Mouse (Mus musculus) myocyte (in vitro differentiated cells): Measurements from ENCODE around the gene Mitf. TPM values are rescaled to one million over a fixed set of nuclear protein-coding genes. Genes with fewer than 3 reads are reported as not detected.

Source experiments
- H3K27me3 ChIP-seq: one replicate; pipeline ENCODE4 v1.6.1; 2011; ENCODE audit not compliant: control insufficient read depth, insufficient read depth, insufficient read length
- H3K36me3 ChIP-seq: one replicate; pipeline ENCODE4 v1.6.1; 2011; ENCODE audit not compliant: control insufficient read depth, insufficient read depth
- H3K4me2 ChIP-seq: one replicate; pipeline ENCODE4 v1.6.1; 2011; ENCODE audit warnings: low read depth, control low read depth
- H3K4me3 ChIP-seq: one replicate; pipeline ENCODE4 v1.5.1; 2011; ENCODE audit warnings: mild to moderate bottlenecking, control low read depth, moderate library complexity
- H3K79me2 ChIP-seq: one replicate; pipeline ENCODE4 v1.6.1; 2011; ENCODE audit not compliant: control insufficient read depth, insufficient read depth
- H3ac ChIP-seq: one replicate; pipeline ENCODE4 v1.6.1; 2011; ENCODE audit not compliant: control insufficient read depth, insufficient read length
- CEBPB ChIP-seq: IDR thresholded peaks from 2 replicates; pipeline ENCODE4 v1.6.1; 2011; ENCODE audit warnings: mild to moderate bottlenecking, moderate library complexity; ENCODE audit not compliant: poor library complexity, insufficient read depth, severe bottlenecking
- E2F4 ChIP-seq: IDR thresholded peaks from one replicate; pipeline ENCODE4 v1.6.1; 2011; ENCODE audit warnings: mild to moderate bottlenecking, control low read depth, moderate library complexity; ENCODE audit not compliant: insufficient read depth
- MAX ChIP-seq: IDR thresholded peaks from one replicate; pipeline ENCODE4 v1.6.1; 2011; ENCODE audit warnings: low read depth, mild to moderate bottlenecking, control low read depth
- MYOD1 ChIP-seq, 3 experiments: IDR thresholded peaks; one replicate each; pipeline ENCODE4 v1.6.1; 2011; ENCODE audit warnings: control low read depth in 2 of 3, low read depth in 2 of 3, mild to moderate bottlenecking in 2 of 3, moderate library complexity in 1 of 3; ENCODE audit not compliant: insufficient read length in 2 of 3, control insufficient read depth in 1 of 3
- MYOG ChIP-seq, 3 experiments: IDR thresholded peaks; one replicate each; pipeline ENCODE4 v1.6.1; 2011; ENCODE audit warnings: control low read depth in 2 of 3, low read depth in 2 of 3, mild to moderate bottlenecking in 2 of 3; ENCODE audit not compliant: insufficient read length in 2 of 3, control insufficient read depth in 1 of 3, insufficient read depth in 1 of 3
- POLR2A ChIP-seq: IDR thresholded peaks from one replicate; pipeline ENCODE4 v1.6.1; 2011; ENCODE audit warnings: low read depth, mild to moderate bottlenecking, control low read depth, moderate library complexity; ENCODE audit not compliant: insufficient read length
- POLR2AphosphoS2 ChIP-seq: IDR thresholded peaks from one replicate; pipeline ENCODE4 v1.6.1; 2011; ENCODE audit warnings: low read depth, control low read depth; ENCODE audit not compliant: insufficient read length
- REST ChIP-seq: IDR thresholded peaks from one replicate; pipeline ENCODE4 v1.6.1; 2011; ENCODE audit warnings: mild to moderate bottlenecking, control low read depth, moderate library complexity; ENCODE audit not compliant: insufficient read depth, insufficient read length
- SRF ChIP-seq: IDR thresholded peaks from one replicate; pipeline ENCODE4 v1.6.1; 2011; ENCODE audit warnings: low read depth; ENCODE audit not compliant: control insufficient read depth, insufficient read length
- TCF12 ChIP-seq: IDR thresholded peaks from one replicate; pipeline ENCODE4 v1.6.1; 2011; ENCODE audit warnings: mild to moderate bottlenecking, control low read depth; ENCODE audit not compliant: poor library complexity, insufficient read depth, severe bottlenecking
- TCF3 ChIP-seq: IDR thresholded peaks from one replicate; pipeline ENCODE4 v1.6.1; 2011; ENCODE audit warnings: low read depth, control low read depth; ENCODE audit not compliant: insufficient read length
- USF1 ChIP-seq: IDR thresholded peaks from one replicate; pipeline ENCODE4 v1.6.1; 2011; ENCODE audit warnings: low read depth, mild to moderate bottlenecking, control low read depth, moderate library complexity
- polyA plus RNA-seq: library from polyadenylated mRNA; unstranded; fragments of >200 nt; fragmentation: generic; extraction: Trizol; gene quantifications from one replicate; pipeline ENCODE4 v1.2.1, GENCODE M21; 2012; ENCODE audit warnings: missing spikeins

Mitf gene
- polyA plus RNA-seq, 1 experiment, result 2.4 TPM

DNA sequence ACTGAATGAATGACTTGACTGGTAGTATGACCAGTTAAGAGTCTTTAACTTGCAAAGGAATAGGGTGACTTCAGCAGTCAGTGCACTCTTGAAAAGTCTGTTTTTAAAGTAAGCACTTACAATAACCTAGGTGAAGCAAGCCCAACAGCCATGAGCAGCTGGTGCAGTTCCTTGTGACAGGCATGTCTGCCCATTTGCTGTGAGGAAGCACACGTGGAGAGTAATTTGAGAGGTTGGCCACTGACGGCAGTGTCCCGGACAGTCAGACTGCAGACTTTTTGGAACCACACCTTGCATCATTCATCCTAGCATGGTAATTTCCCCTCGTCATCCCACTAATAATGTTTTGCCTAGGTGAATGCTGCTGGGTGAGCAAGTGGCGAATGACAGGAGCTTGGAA, 12.1 kb downstream of the Mitf start:
- TF ChIP-seq MYOD1 (IDR thresholded peaks at IDR 0.05; ENCODE audit: control insufficient read depth in 1 of 3, insufficient read length in 2 of 3, low read depth in 2 of 3) (peak in 2 of 3 experiments; percentile 57 to 76), SRF (no peak), MYOG (IDR thresholded peaks at IDR 0.05; ENCODE audit: control insufficient read depth in 1 of 3, insufficient read depth in 1 of 3, insufficient read length in 2 of 3, low read depth in 2 of 3) (peak in 1 of 3 experiments; percentile 83)
- Histone ChIP-seq H3K36me3 (no peaks in the 10 kb centered on the region), H3K79me2 (no peaks in the 10 kb centered on the region), H3K27me3 (no peaks in the 10 kb centered on the region), H3ac (no peak overlapping the region), H3K4me2 (peak overlapping the region; percentile 45), H3K4me3 (no peak overlapping the region)

DNA sequence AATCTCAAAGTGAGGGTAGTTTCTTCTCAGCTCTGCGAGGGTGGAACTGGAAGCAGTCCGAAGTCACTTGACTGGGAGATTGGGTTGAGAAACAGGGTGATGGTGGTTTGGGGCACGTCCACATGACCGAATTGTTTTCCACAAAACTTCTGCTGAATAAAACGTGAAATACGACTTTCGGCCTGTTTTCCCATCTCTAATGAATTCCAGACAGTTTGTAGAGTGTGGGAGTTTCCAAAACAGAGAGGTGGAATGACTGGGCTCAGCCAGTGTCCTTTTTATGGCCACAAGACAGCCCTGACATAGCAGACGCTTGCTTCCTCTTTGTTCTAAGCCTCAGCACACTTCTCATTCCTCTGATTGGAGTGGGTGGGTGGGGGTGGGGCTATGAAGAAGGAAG, 13.7 kb downstream of the Mitf start:
- Histone ChIP-seq H3K36me3 (no peaks in the 10 kb centered on the region), H3ac (no peak overlapping the region), H3K4me3 (no peak overlapping the region), H3K4me2 (no peak overlapping the region), H3K27me3 (no peaks in the 10 kb centered on the region), H3K79me2 (no peaks in the 10 kb centered on the region)
- TF ChIP-seq USF1, result no peak
- TF ChIP-seq POLR2A, result no peak
- TF ChIP-seq TCF12, result no peak
- no peak for TF ChIP-seq MYOG (IDR thresholded peaks at IDR 0.05; ENCODE audit: control insufficient read depth in 1 of 3, insufficient read depth in 1 of 3, insufficient read length in 2 of 3, low read depth in 2 of 3)
- no peak for TF ChIP-seq CEBPB
- no peak for TF ChIP-seq MYOD1 (IDR thresholded peaks at IDR 0.05; ENCODE audit: control insufficient read depth in 1 of 3, insufficient read length in 2 of 3, low read depth in 2 of 3)
- no peak for TF ChIP-seq TCF3
- TF ChIP-seq SRF, result no peak
- no peak for TF ChIP-seq POLR2AphosphoS2
- no peak for TF ChIP-seq MAX
- TF ChIP-seq REST, result no peak
- no peak for TF ChIP-seq E2F4

DNA sequence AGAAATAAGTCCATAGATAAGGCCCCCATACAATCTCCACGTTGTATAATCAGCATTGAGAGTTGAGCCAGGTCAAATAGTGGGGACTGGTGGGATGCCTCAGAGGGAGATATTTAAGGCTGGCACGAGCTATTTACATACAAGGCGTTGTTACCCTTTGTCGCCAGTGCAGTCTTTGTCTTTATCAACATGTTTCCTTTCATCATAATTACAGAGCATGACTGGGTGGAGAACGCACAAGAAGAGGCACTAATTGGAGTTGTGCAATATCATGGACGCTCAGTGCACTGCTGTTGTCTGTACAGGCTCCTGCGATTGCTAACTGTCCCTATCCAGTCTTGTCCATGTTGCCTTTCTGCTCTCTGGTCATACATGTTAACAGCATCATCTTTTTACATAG, 15.0 kb downstream of the Mitf start:
- Histone ChIP-seq H3K79me2 (no peaks in the 10 kb centered on the region), H3K4me3 (no peak overlapping the region), H3ac (no peak overlapping the region), H3K36me3 (no peaks in the 10 kb centered on the region), H3K4me2 (no peak overlapping the region), H3K27me3 (no peaks in the 10 kb centered on the region)
- no peak for TF ChIP-seq CEBPB

DNA sequence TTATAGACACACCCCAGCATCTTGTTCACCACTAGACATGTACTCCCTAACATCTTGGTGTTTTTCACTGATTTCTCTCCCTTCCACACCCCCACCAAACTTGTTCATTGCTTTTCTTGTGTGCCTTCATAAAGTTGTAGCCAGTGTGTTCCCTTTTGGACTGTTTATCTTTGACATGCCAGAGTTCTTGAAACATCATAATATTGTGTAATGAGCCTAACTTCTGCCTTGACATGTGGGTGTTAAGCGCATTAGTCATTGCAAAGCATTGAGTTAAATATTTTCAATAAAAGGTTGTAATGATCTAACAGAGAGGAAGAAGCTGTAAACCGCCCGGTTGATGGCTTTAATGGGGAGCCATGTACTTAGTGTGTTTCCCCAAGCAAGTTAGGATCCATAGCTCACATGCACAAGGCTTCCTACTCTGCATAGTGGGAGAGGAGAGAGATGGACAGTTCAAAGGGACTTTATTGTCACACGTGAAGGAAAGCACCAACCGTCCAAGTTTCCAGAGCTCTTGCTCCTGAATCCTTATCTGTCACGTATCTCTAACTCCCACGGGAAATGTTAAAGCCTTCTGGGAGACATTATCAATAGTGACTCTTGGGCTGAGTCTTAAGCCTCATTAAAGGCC, 19.9 kb downstream of the Mitf start:
- Histone ChIP-seq H3K79me2 (no peaks in the 10 kb centered on the region), H3K36me3 (no peaks in the 10 kb centered on the region), H3K27me3 (no peaks in the 10 kb centered on the region), H3ac (no peak overlapping the region), H3K4me3 (no peak overlapping the region), H3K4me2 (no peak overlapping the region)
- no peak for TF ChIP-seq POLR2A
- no peak for TF ChIP-seq REST
- no peak for TF ChIP-seq MAX
- TF ChIP-seq POLR2AphosphoS2, result no peak

DNA sequence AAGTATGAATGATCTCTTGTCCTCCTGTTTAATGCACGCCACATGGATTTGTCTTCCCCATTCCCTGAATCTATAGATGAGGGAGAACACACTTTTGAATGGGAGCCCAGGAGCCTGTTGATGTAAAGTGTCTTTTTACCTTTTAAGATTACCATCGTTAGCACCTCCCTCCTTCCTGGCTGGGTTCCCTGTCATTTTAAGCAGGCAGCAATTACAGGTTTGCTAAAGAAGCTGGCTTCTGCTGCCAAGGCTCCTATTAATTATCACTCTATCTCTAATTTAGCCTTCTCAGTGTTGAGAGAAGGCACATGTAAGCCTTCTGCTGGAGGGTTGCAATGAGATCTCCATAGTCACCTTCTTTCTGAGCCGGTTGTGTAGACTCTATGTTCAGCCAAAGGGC, 21.2 kb downstream of the Mitf start:
- H3K27me3 ChIP-seq, result no peaks in the 10 kb centered on the region
- no peak overlapping the region for H3K4me3 ChIP-seq
- H3K36me3 ChIP-seq, result no peaks in the 10 kb centered on the region
- H3ac ChIP-seq, result no peak overlapping the region
- TF ChIP-seq USF1, result no peak
- TF ChIP-seq REST, result no peak
- no peak for TF ChIP-seq MYOG (IDR thresholded peaks at IDR 0.05; ENCODE audit: control insufficient read depth in 1 of 3, insufficient read depth in 1 of 3, insufficient read length in 2 of 3, low read depth in 2 of 3)
- H3K79me2 ChIP-seq, result no peaks in the 10 kb centered on the region
- H3K4me2 ChIP-seq, result no peak overlapping the region
